ENCODE assay signal across 25 mouse cellular contexts in the genomic region with DNA sequence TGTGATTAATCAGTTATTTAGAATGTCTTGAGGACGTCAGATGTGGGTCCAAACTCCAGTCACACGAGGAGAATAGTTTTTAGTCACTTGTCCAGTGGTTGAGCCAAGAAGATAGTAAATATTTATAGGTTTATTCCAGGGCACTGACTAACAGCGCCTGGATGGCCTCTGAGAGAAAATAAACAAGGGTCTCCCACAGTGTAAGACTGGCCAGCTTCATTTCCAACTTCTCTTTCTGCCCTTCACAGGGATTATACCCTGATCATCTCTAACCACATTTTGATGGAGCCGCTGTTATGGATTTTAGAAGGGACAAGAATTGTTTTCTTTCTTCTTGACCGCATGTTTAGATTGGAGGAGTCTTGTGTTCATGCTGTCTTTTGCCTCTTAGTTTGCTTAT.
"Had no signal": no experiment of that assay in that cellular context is flagged by ENCODE, and none has a peak within 500 bp of the region (broad histone marks: within the 10 kb centered on the region; RNA-seq: fewer than 3 reads in every experiment).

No protein-coding gene starts in this region.

- H3K27me3 ChIP-seq: heart, embryonic 13.5 days; heart, embryonic 15.5 days; hindbrain, embryonic 13.5 days; hindbrain, embryonic 15.5 days; kidney, embryonic 15.5 days; limb, embryonic 13.5 days had no signal

- H3K4me1 ChIP-seq: heart, embryonic 13.5 days; heart, embryonic 15.5 days; hindbrain, embryonic 13.5 days; hindbrain, embryonic 15.5 days; kidney, embryonic 15.5 days; limb, embryonic 13.5 days had no signal

- H3K4me3 ChIP-seq: heart, adult 2 months; heart, embryonic 13.5 days; heart, embryonic 15.5 days; hindbrain, embryonic 13.5 days; hindbrain, embryonic 15.5 days; kidney, embryonic 15.5 days; limb, embryonic 13.5 days had no signal

- DNase-seq: forebrain, postnatal 0 days; gastrocnemius, postnatal 14 days; gastrocnemius, postnatal 36 days; heart, adult 11 months; heart, adult 2 months; heart, postnatal 14 days; heart, postnatal 36 days; kidney, adult 11 months; kidney, adult 2 months; kidney, adult 9 months; kidney, postnatal 14 days; kidney, postnatal 36 days; layer of hippocampus, adult 9-11 months; layer of hippocampus, postnatal 36 days; left cerebral cortex, postnatal 4 days had no signal

- H3K9ac ChIP-seq: forebrain, postnatal 0 days; heart, embryonic 13.5 days; heart, embryonic 15.5 days; hindbrain, embryonic 13.5 days; hindbrain, embryonic 15.5 days; kidney, embryonic 15.5 days; limb, embryonic 13.5 days had no signal

- H3K4me2 ChIP-seq: heart, embryonic 11.5 days; heart, embryonic 13.5 days; heart, embryonic 15.5 days; hindbrain, embryonic 13.5 days; hindbrain, embryonic 15.5 days; kidney, embryonic 15.5 days; limb, embryonic 13.5 days had no signal

- H3K36me3 ChIP-seq: heart, embryonic 13.5 days; heart, embryonic 15.5 days; hindbrain, embryonic 13.5 days; hindbrain, embryonic 15.5 days; kidney, embryonic 15.5 days; limb, embryonic 13.5 days had no signal

- H3K27ac ChIP-seq: heart, adult 2 months; heart, embryonic 13.5 days; heart, embryonic 15.5 days; hindbrain, embryonic 13.5 days; hindbrain, embryonic 15.5 days; hindbrain, postnatal 0 days; kidney, embryonic 15.5 days; kidney, postnatal 0 days; limb, embryonic 13.5 days had no signal

- ATAC-seq: forebrain, postnatal 0 days; hindbrain, postnatal 0 days; intestine, embryonic 16.5 days had no signal

- H3K9me3 ChIP-seq: heart, embryonic 13.5 days; heart, embryonic 15.5 days; hindbrain, embryonic 13.5 days; hindbrain, embryonic 15.5 days; kidney, embryonic 15.5 days; limb, embryonic 13.5 days had no signal
